Mouse (Mus musculus) gastrocnemius, postnatal 25 days (tissue): ENCODE data around the gene Hmg20a. TPM values are rescaled to one million over a fixed set of nuclear protein-coding genes. Genes with fewer than 3 reads are reported as not detected.
A peak's percentile ranks its signal among the peaks of the same experiment; 100 is the strongest.

Source experiments
- DNase-seq: peaks from one replicate; pipeline ENCODE4 v3.0.0; 2022
- total RNA-seq, 2 experiments: library from RNA; stranded (reverse); gene quantifications; 1 replicate in 1 of 2; 2 replicates in 1 of 2; pipeline ENCODE4 v1.2.3; 2021

Gene Hmg20a
- total RNA-seq, 2 experiments from 2014 or later = 13.0 to 13.7 TPM

GRCm38 (mm10) chr9:56497181-56497864 lies 78.9 kb downstream of the Hmg20a start:
- no peak for DNase-seq

- no peak for DNase-seq
Measured at GRCm38 (mm10) chr9:56499324-56500067, 81.1 kb downstream of the Hmg20a start.

GRCm38 (mm10) chr9:56500893-56501590 lies 82.6 kb downstream of the Hmg20a start:
- no peak for DNase-seq

GRCm38 (mm10) chr9:56501721-56502542 lies 83.5 kb downstream of the Hmg20a start:
- DNase-seq = no peak

GRCm38 (mm10) chr9:56502543-56502971 lies 84.1 kb downstream of the Hmg20a start:
- peak; percentile 51 for DNase-seq

- no peak for DNase-seq
Measured at GRCm38 (mm10) chr9:56503621-56504500, 85.5 kb downstream of the Hmg20a start.

- DNase-seq = no peak
Measured at GRCm38 (mm10) chr9:56504511-56504910, 86.1 kb downstream of the Hmg20a start.

- DNase-seq = peak; percentile 52
Measured at GRCm38 (mm10) chr9:56505083-56505792, 86.8 kb downstream of the Hmg20a start.

GRCm38 (mm10) chr9:56505793-56506755 lies 87.7 kb downstream of the Hmg20a start:
- DNase-seq = peak; percentile 92

- DNase-seq = peak; percentile 38
Measured at GRCm38 (mm10) chr9:56506931-56507681, 88.7 kb downstream of the Hmg20a start.

- DNase-seq = no peak
Measured at GRCm38 (mm10) chr9:56507682-56508061, 89.3 kb downstream of the Hmg20a start.

GRCm38 (mm10) chr9:56508835-56509451 lies 90.5 kb downstream of the Hmg20a start:
- DNase-seq = no peak

GRCm38 (mm10) chr9:56510281-56510680 lies 91.9 kb downstream of the Hmg20a start:
- no peak for DNase-seq

GRCm38 (mm10) chr9:56512486-56512885 lies 94.1 kb downstream of the Hmg20a start:
- DNase-seq = no peak

- DNase-seq = no peak
Measured at GRCm38 (mm10) chr9:56515110-56515509, 96.7 kb downstream of the Hmg20a start.

GRCm38 (mm10) chr9:56516219-56516618 lies 97.8 kb downstream of the Hmg20a start:
- DNase-seq = no peak

GRCm38 (mm10) chr9:56516692-56517263 lies 98.4 kb downstream of the Hmg20a start:
- peak; percentile 54 for DNase-seq

GRCm38 (mm10) chr9:56522281-56522680 lies 103.9 kb downstream of the Hmg20a start:
- no peak for DNase-seq
